Mouse (Mus musculus) lung, postnatal 10 days (tissue): ENCODE results near the gene Usp5.

ENCODE experiments used
- DNase-seq: peaks from one replicate; pipeline ENCODE4 v3.0.0; 2021

The Usp5 gene

GRCm38 (mm10) chr6:124779222-124779983 is 49.9 kb downstream of the Usp5 start, which contains the start of gene Lrrc23:
Gene Lrrc23 (minus strand): TSS chr6:124779727.
- peak; percentile 74 for DNase-seq

- no peak for DNase-seq
Measured at GRCm38 (mm10) chr6:124770511-124770910, 58.8 kb downstream of the Usp5 start.

- no peak for DNase-seq
Measured at GRCm38 (mm10) chr6:124770013-124770412, 59.3 kb downstream of the Usp5 start.

GRCm38 (mm10) chr6:124769101-124769765 is 60.1 kb downstream of the Usp5 start, which contains the start of gene Eno2:
Gene Eno2 (minus strand): TSS chr6:124769673.
- DNase-seq = peak; percentile 54

GRCm38 (mm10) chr6:124768704-124769044 is 60.6 kb downstream of the Usp5 start:
- no peak for DNase-seq

- DNase-seq = peak; percentile 44
Measured at GRCm38 (mm10) chr6:124767920-124768703, 61.2 kb downstream of the Usp5 start.

GRCm38 (mm10) chr6:124767536-124767919 is 61.8 kb downstream of the Usp5 start:
- no peak for DNase-seq

GRCm38 (mm10) chr6:124765951-124766350 is 63.3 kb downstream of the Usp5 start:
- DNase-seq = no peak
